ENCODE assay signal across 34 mouse cellular contexts in the genomic region with DNA sequence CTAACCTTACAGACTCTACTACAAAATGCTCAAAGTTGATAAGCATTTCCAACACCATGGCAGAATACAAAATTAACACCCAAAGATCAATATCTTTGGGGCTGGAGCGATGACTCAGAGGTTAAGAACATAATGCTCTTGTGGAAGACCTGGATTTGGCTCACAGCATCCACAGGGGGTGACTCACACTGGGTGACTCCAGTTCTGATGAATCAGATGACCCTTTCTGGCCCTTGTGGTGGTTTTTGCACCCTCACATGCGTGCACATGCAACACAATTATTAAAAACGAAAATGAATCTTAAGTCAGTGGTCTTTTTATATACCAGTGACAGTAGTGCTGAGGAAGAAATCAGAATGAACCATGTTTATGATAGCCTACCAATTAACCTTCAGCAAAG.
DNase-seq lines count a peak whose midpoint lies in the region; ATAC-seq and TF ChIP-seq lines count a peak whose summit lies in the region.
"Had no signal": no experiment of that assay in that cellular context is flagged by ENCODE, and none has a peak within 500 bp of the region (broad histone marks: within the 10 kb centered on the region; RNA-seq: fewer than 3 reads in every experiment).

No protein-coding gene starts in this region.

- DNase-seq in 3134 (ENCODE audit: extremely low read depth, insufficient read length, low spot score) (peak; percentile 68), 416B (ENCODE audit: low read depth) (peak; percentile 66), Patski (ENCODE audit: low read depth, low spot score) (peak; percentile 7)
- DNase-seq in adrenal gland, postnatal 25 days, result peak; percentile 5
- DNase-seq in frontal cortex, postnatal 25 days (ENCODE audit: low spot score in 2 of 2), result no peak
- no peak for DNase-seq in forebrain, postnatal 0 days
- no peak for DNase-seq in kidney, adult 2 months
- DNase-seq: cerebellum, adult 18-20 months; cerebellum, postnatal 14 days; gastrocnemius, adult 2 months; gastrocnemius, postnatal 36 days; heart, adult 2 months; heart, postnatal 10 days; kidney, adult 11 months; kidney, postnatal 25 days; layer of hippocampus, postnatal 36 days; left cerebral cortex, postnatal 4 days; lung, adult 18-20 months; midbrain, embryonic 14.5 days; right cerebral cortex, adult 18-20 months; spleen, adult 18-20 months; thymus, postnatal 14 days had no signal

- in situ Hi-C loops in Patski (cut with MboI; ENCODE audit: low pct_unique_long_range_greater_than_20kb), result no loop called here

- no peaks in the 10 kb centered on the region for H3K9me3 ChIP-seq in forebrain, postnatal 0 days (ENCODE audit: low read length)
- no peaks in the 10 kb centered on the region for H3K9me3 ChIP-seq in hindbrain, embryonic 12.5 days (replicated peaks)
- H3K9me3 ChIP-seq: embryonic facial prominence, embryonic 10.5 days; embryonic facial prominence, embryonic 15.5 days; heart, embryonic 13.5 days; hindbrain, embryonic 15.5 days; kidney, embryonic 15.5 days; liver, embryonic 12.5 days had no signal

- TF ChIP-seq CTCF in Patski (IDR thresholded peaks at IDR 0.05), result no peak
- TF ChIP-seq CTCF in forebrain, postnatal 0 days (IDR thresholded peaks at IDR 0.05; ENCODE audit: low read depth), result no peak
- TF ChIP-seq CTCF in kidney, adult 2 months (conservative IDR thresholded peaks at IDR 0.05; ENCODE audit: insufficient read depth, insufficient read length, low read depth, low read length), result no peak

- H3K4me3 ChIP-seq in forebrain, postnatal 0 days (ENCODE audit: low read depth, low read length), result no peak overlapping the region
- no peak overlapping the region for H3K4me3 ChIP-seq in kidney, adult 2 months (ENCODE audit: insufficient read depth, low read depth, low read length)
- no peak overlapping the region for H3K4me3 ChIP-seq in hindbrain, embryonic 12.5 days
- H3K4me3 ChIP-seq: embryonic facial prominence, embryonic 10.5 days; embryonic facial prominence, embryonic 15.5 days; gastrocnemius, adult 2 months; heart, adult 2 months; heart, embryonic 13.5 days; hindbrain, embryonic 15.5 days; kidney, embryonic 15.5 days; layer of hippocampus, adult 2 months; liver, embryonic 12.5 days had no signal

- peaks cover 5% of the 10 kb centered on the region for H3K27me3 ChIP-seq in Patski
- no peaks in the 10 kb centered on the region for H3K27me3 ChIP-seq in forebrain, postnatal 0 days (ENCODE audit: insufficient read depth, low read length)
- H3K27me3 ChIP-seq in kidney, adult 2 months (replicated peaks; ENCODE audit: control insufficient read depth, insufficient read depth, low read length), result no peaks in the 10 kb centered on the region
- no peaks in the 10 kb centered on the region for H3K27me3 ChIP-seq in hindbrain, embryonic 12.5 days
- H3K27me3 ChIP-seq: embryonic facial prominence, embryonic 15.5 days; heart, embryonic 13.5 days; hindbrain, embryonic 15.5 days; kidney, embryonic 15.5 days; liver, embryonic 12.5 days had no signal

- CTCF ChIA-PET in Patski (lab: Charles Lee), result no interaction called here

- POLR2A ChIA-PET in Patski (lab: Charles Lee), result no interaction called here

- no peak overlapping the region for H3K9ac ChIP-seq in forebrain, postnatal 0 days
- H3K9ac ChIP-seq in hindbrain, embryonic 12.5 days, result no peak overlapping the region
- H3K9ac ChIP-seq: embryonic facial prominence, embryonic 15.5 days; heart, embryonic 13.5 days; hindbrain, embryonic 15.5 days; kidney, embryonic 15.5 days; liver, embryonic 12.5 days had no signal

- TF ChIP-seq POLR2A in kidney, adult 2 months (IDR thresholded peaks at IDR 0.05; ENCODE audit: low read depth, low read length), result no peak

- no peak overlapping the region for H3K27ac ChIP-seq in forebrain, postnatal 0 days (ENCODE audit: low read depth, low read length)
- H3K27ac ChIP-seq in kidney, adult 2 months (ENCODE audit: insufficient read depth, low read depth, low read length), result no peak overlapping the region
- H3K27ac ChIP-seq in hindbrain, embryonic 12.5 days, result no peak overlapping the region
- H3K27ac ChIP-seq: embryonic facial prominence, embryonic 10.5 days; embryonic facial prominence, embryonic 15.5 days; gastrocnemius, adult 2 months; heart, adult 2 months; heart, embryonic 13.5 days; hindbrain, embryonic 15.5 days; kidney, embryonic 15.5 days; layer of hippocampus, adult 2 months; liver, embryonic 12.5 days; macrophage had no signal

- no peaks in the 10 kb centered on the region for H3K4me1 ChIP-seq in forebrain, postnatal 0 days (ENCODE audit: insufficient read depth)
- no peaks in the 10 kb centered on the region for H3K4me1 ChIP-seq in kidney, adult 2 months (ENCODE audit: control insufficient read depth, insufficient read depth, low read length)
- no peaks in the 10 kb centered on the region for H3K4me1 ChIP-seq in hindbrain, embryonic 12.5 days
- H3K4me1 ChIP-seq: embryonic facial prominence, embryonic 10.5 days; embryonic facial prominence, embryonic 15.5 days; heart, embryonic 13.5 days; hindbrain, embryonic 15.5 days; kidney, embryonic 15.5 days; liver, embryonic 12.5 days had no signal

- no peak for ATAC-seq in Patski
- no peak for ATAC-seq in forebrain, postnatal 0 days
- no peak for ATAC-seq in hindbrain, embryonic 12.5 days (ENCODE audit: low FRiP score)
- ATAC-seq: forebrain, embryonic 14.5 days; inflammation-experienced regulatory T-cells, adult 6 months; liver, embryonic 12.5 days; lung, postnatal 0 days had no signal

- WGBS in forebrain, postnatal 0 days, result 88% methylated on average over 3 of the region's 3 CpGs
- WGBS in kidney, adult 2 months, result 73% methylated on average over 3 of the region's 3 CpGs
- WGBS in hindbrain, embryonic 12.5 days, result 80% methylated on average over 3 of the region's 3 CpGs

- no peak overlapping the region for H3K4me2 ChIP-seq in forebrain, postnatal 0 days (ENCODE audit: low read depth)
- no peak overlapping the region for H3K4me2 ChIP-seq in hindbrain, embryonic 12.5 days (replicated peaks)
- H3K4me2 ChIP-seq: embryonic facial prominence, embryonic 15.5 days; heart, embryonic 13.5 days; hindbrain, embryonic 15.5 days; kidney, embryonic 15.5 days; liver, embryonic 12.5 days had no signal

- no peaks in the 10 kb centered on the region for H3K36me3 ChIP-seq in forebrain, postnatal 0 days (ENCODE audit: insufficient read depth)
- H3K36me3 ChIP-seq in kidney, adult 2 months (ENCODE audit: control insufficient read depth, insufficient read depth, low read length), result no peaks in the 10 kb centered on the region
- no peaks in the 10 kb centered on the region for H3K36me3 ChIP-seq in hindbrain, embryonic 12.5 days
- H3K36me3 ChIP-seq: embryonic facial prominence, embryonic 10.5 days; embryonic facial prominence, embryonic 15.5 days; heart, embryonic 13.5 days; kidney, embryonic 15.5 days; liver, embryonic 12.5 days had no signal

Comparison
In these comparisons a context has a peak if more than half of its experiments do, and no peak if none do; other contexts are left out.
1. DNase-seq: peak in 3134 (single experiment), 416B (single experiment), Patski (single experiment) and adrenal gland, postnatal 25 days (single experiment); none in frontal cortex, postnatal 25 days (0 of 2), forebrain, postnatal 0 days (single experiment) and kidney, adult 2 months (single experiment).